Mouse (Mus musculus) c-Kit-positive CD71-negative TER-119-negative erythroid progenitor cells, embryonic 14.5 days (primary cell): Measurements from ENCODE around the gene D430042O09Rik.

Source experiments
- DNase-seq: peaks from one replicate; pipeline ENCODE4 v3.0.0-alpha.2; 2013; ENCODE audit warnings: low read depth

D430042O09Rik gene

GRCm38 (mm10) chr7:125812721-125813120 is 105.0 kb downstream of the D430042O09Rik start:
- DNase-seq: no peak

GRCm38 (mm10) chr7:125815733-125816132 is 108.0 kb downstream of the D430042O09Rik start:
- DNase-seq: no peak

GRCm38 (mm10) chr7:125818301-125818712 is 110.6 kb downstream of the D430042O09Rik start:
- no peak for DNase-seq

- DNase-seq: no peak
Observed at GRCm38 (mm10) chr7:125820233-125820632, 112.5 kb downstream of the D430042O09Rik start.

GRCm38 (mm10) chr7:125826425-125826824 is 118.7 kb downstream of the D430042O09Rik start:
- DNase-seq: no peak

GRCm38 (mm10) chr7:125826887-125827286 is 119.2 kb downstream of the D430042O09Rik start:
- no peak for DNase-seq

- DNase-seq: no peak
Observed at GRCm38 (mm10) chr7:125827420-125827819, 119.7 kb downstream of the D430042O09Rik start.

- DNase-seq: no peak
Observed at GRCm38 (mm10) chr7:125828561-125828960, 120.9 kb downstream of the D430042O09Rik start.

GRCm38 (mm10) chr7:125829121-125829666 is 121.5 kb downstream of the D430042O09Rik start:
- no peak for DNase-seq

GRCm38 (mm10) chr7:125832767-125833166 is 125.1 kb downstream of the D430042O09Rik start:
- no peak for DNase-seq

- no peak for DNase-seq
Observed at GRCm38 (mm10) chr7:125833471-125833870, 125.8 kb downstream of the D430042O09Rik start.

- no peak for DNase-seq
Observed at GRCm38 (mm10) chr7:125838078-125838742, 130.5 kb downstream of the D430042O09Rik start.

GRCm38 (mm10) chr7:125845611-125846010 is 137.9 kb downstream of the D430042O09Rik start:
- DNase-seq: no peak

GRCm38 (mm10) chr7:125846866-125847527 is 139.3 kb downstream of the D430042O09Rik start:
- no peak for DNase-seq

GRCm38 (mm10) chr7:125847528-125847866 is 139.8 kb downstream of the D430042O09Rik start:
- DNase-seq: no peak

- no peak for DNase-seq
Observed at GRCm38 (mm10) chr7:125859564-125859963, 151.9 kb downstream of the D430042O09Rik start.

GRCm38 (mm10) chr7:125860421-125860820 is 152.7 kb downstream of the D430042O09Rik start:
- DNase-seq: no peak

- DNase-seq: no peak
Observed at GRCm38 (mm10) chr7:125864026-125864425, 156.3 kb downstream of the D430042O09Rik start.

- DNase-seq: no peak
Observed at GRCm38 (mm10) chr7:125865234-125865633, 157.5 kb downstream of the D430042O09Rik start.

GRCm38 (mm10) chr7:125868570-125868969 is 160.9 kb downstream of the D430042O09Rik start:
- no peak for DNase-seq

GRCm38 (mm10) chr7:125871404-125872201 is 163.9 kb downstream of the D430042O09Rik start:
- no peak for DNase-seq

GRCm38 (mm10) chr7:125872202-125872580 is 164.5 kb downstream of the D430042O09Rik start:
- no peak for DNase-seq

GRCm38 (mm10) chr7:125872874-125873273 is 165.2 kb downstream of the D430042O09Rik start:
- DNase-seq: no peak
